Mouse (Mus musculus): ENCODE measurements around the gene Cntnap2. TPM values are rescaled to one million over a fixed set of nuclear protein-coding genes. Genes with fewer than 3 reads are reported as not detected.

Gene Cntnap2
- total and polyA plus RNA-seq, 2 experiments, result not detected

GRCm38 (mm10) chr6:45455424-45455823 is 396.3 kb downstream of the Cntnap2 start:
- Histone ChIP-seq H3K36me3 (ENCODE audit: control insufficient read depth, insufficient read depth, low read length) (no peaks in the 10 kb centered on the region), H3K27ac (replicated peaks; ENCODE audit: insufficient read depth, low read depth, low read length) (no peak overlapping the region), H3K79me2 (ENCODE audit: control insufficient read depth, insufficient read depth, low read length) (no peaks in the 10 kb centered on the region), H3K4me1 (ENCODE audit: control insufficient read depth, insufficient read depth, low read length) (no peaks in the 10 kb centered on the region), H3K9ac (ENCODE audit: low read depth, low read length) (no peak overlapping the region), H3K4me3 (ENCODE audit: insufficient read depth, low read depth, low read length) (no peak overlapping the region), H3K27me3 (ENCODE audit: control insufficient read depth, insufficient read depth, low read length) (no peaks in the 10 kb centered on the region)
- DNase-seq (ENCODE audit: extremely low read depth, low read depth, low spot score), result no peak
- TF ChIP-seq POLR2A (IDR thresholded peaks at IDR 0.05; ENCODE audit: extremely low read depth, insufficient read depth, low read length) (no peak), CTCF (IDR thresholded peaks at IDR 0.05; ENCODE audit: low read depth, low read length) (no peak)
- 86% methylated on average over 1 of the region's 1 CpGs for WGBS

GRCm38 (mm10) chr6:45518221-45518620 is 459.1 kb downstream of the Cntnap2 start:
- no peak overlapping the region for H3K9ac ChIP-seq (ENCODE audit: low read depth, low read length)
- DNase-seq (ENCODE audit: extremely low read depth, low read depth, low spot score), result no peak
- TF ChIP-seq POLR2A (IDR thresholded peaks at IDR 0.05; ENCODE audit: extremely low read depth, insufficient read depth, low read length) (no peak), CTCF (IDR thresholded peaks at IDR 0.05; ENCODE audit: low read depth, low read length) (no peak)
- no peaks in the 10 kb centered on the region for H3K79me2 ChIP-seq (ENCODE audit: control insufficient read depth, insufficient read depth, low read length)
- H3K27ac ChIP-seq (replicated peaks; ENCODE audit: insufficient read depth, low read depth, low read length), result no peak overlapping the region
- 71% methylated on average over 3 of the region's 3 CpGs for WGBS
- H3K4me1 ChIP-seq (ENCODE audit: control insufficient read depth, insufficient read depth, low read length), result no peaks in the 10 kb centered on the region
- no peaks in the 10 kb centered on the region for H3K36me3 ChIP-seq (ENCODE audit: control insufficient read depth, insufficient read depth, low read length)
- H3K27me3 ChIP-seq (ENCODE audit: control insufficient read depth, insufficient read depth, low read length), result no peaks in the 10 kb centered on the region
- no peak overlapping the region for H3K4me3 ChIP-seq (ENCODE audit: insufficient read depth, low read depth, low read length)

GRCm38 (mm10) chr6:45536999-45537398 is 477.8 kb downstream of the Cntnap2 start:
- Histone ChIP-seq H3K36me3 (ENCODE audit: control insufficient read depth, insufficient read depth, low read length) (no peaks in the 10 kb centered on the region), H3K27ac (replicated peaks; ENCODE audit: insufficient read depth, low read depth, low read length) (no peak overlapping the region), H3K27me3 (ENCODE audit: control insufficient read depth, insufficient read depth, low read length) (no peaks in the 10 kb centered on the region), H3K9ac (ENCODE audit: low read depth, low read length) (no peak overlapping the region), H3K4me1 (ENCODE audit: control insufficient read depth, insufficient read depth, low read length) (no peaks in the 10 kb centered on the region), H3K79me2 (ENCODE audit: control insufficient read depth, insufficient read depth, low read length) (no peaks in the 10 kb centered on the region), H3K4me3 (ENCODE audit: insufficient read depth, low read depth, low read length) (no peak overlapping the region)
- DNase-seq (ENCODE audit: extremely low read depth, low read depth, low spot score), result no peak
- TF ChIP-seq CTCF (IDR thresholded peaks at IDR 0.05; ENCODE audit: low read depth, low read length) (no peak), POLR2A (IDR thresholded peaks at IDR 0.05; ENCODE audit: extremely low read depth, insufficient read depth, low read length) (no peak)
- 73% methylated on average over 2 of the region's 2 CpGs for WGBS

- no peak for DNase-seq (ENCODE audit: extremely low read depth, low read depth, low spot score)
- H3K9ac ChIP-seq (ENCODE audit: low read depth, low read length), result no peak overlapping the region
- H3K27ac ChIP-seq (replicated peaks; ENCODE audit: insufficient read depth, low read depth, low read length), result no peak overlapping the region
- no peaks in the 10 kb centered on the region for H3K27me3 ChIP-seq (ENCODE audit: control insufficient read depth, insufficient read depth, low read length)
- no peaks in the 10 kb centered on the region for H3K79me2 ChIP-seq (ENCODE audit: control insufficient read depth, insufficient read depth, low read length)
- H3K4me1 ChIP-seq (ENCODE audit: control insufficient read depth, insufficient read depth, low read length), result no peaks in the 10 kb centered on the region
- WGBS, result 83% methylated on average over 7 of the region's 7 CpGs
- H3K4me3 ChIP-seq (ENCODE audit: insufficient read depth, low read depth, low read length), result no peak overlapping the region
- H3K36me3 ChIP-seq (ENCODE audit: control insufficient read depth, insufficient read depth, low read length), result no peaks in the 10 kb centered on the region
- TF ChIP-seq POLR2A (IDR thresholded peaks at IDR 0.05; ENCODE audit: extremely low read depth, insufficient read depth, low read length), result no peak
- TF ChIP-seq CTCF (IDR thresholded peaks at IDR 0.05; ENCODE audit: low read depth, low read length), result no peak
These were observed 485.2 kb downstream of the Cntnap2 start for GRCm38 (mm10) chr6:45544319-45544875.

- 57% methylated on average over 1 of the region's 1 CpGs for WGBS
- H3K36me3 ChIP-seq (ENCODE audit: control insufficient read depth, insufficient read depth, low read length), result no peaks in the 10 kb centered on the region
These were observed 500.6 kb downstream of the Cntnap2 start for GRCm38 (mm10) chr6:45559724-45560123.

GRCm38 (mm10) chr6:45584467-45585094 is 525.4 kb downstream of the Cntnap2 start:
- no peak for DNase-seq (ENCODE audit: extremely low read depth, low read depth, low spot score)
- H3K36me3 ChIP-seq (ENCODE audit: control insufficient read depth, insufficient read depth, low read length), result no peaks in the 10 kb centered on the region
- WGBS, result 74% methylated on average over 6 of the region's 6 CpGs
- H3K9ac ChIP-seq (ENCODE audit: low read depth, low read length), result no peak overlapping the region
- H3K27me3 ChIP-seq (ENCODE audit: control insufficient read depth, insufficient read depth, low read length), result no peaks in the 10 kb centered on the region
- no peak overlapping the region for H3K27ac ChIP-seq (replicated peaks; ENCODE audit: insufficient read depth, low read depth, low read length)
- no peaks in the 10 kb centered on the region for H3K4me1 ChIP-seq (ENCODE audit: control insufficient read depth, insufficient read depth, low read length)
- TF ChIP-seq CTCF (IDR thresholded peaks at IDR 0.05; ENCODE audit: low read depth, low read length) (no peak), POLR2A (IDR thresholded peaks at IDR 0.05; ENCODE audit: extremely low read depth, insufficient read depth, low read length) (no peak)
- no peak overlapping the region for H3K4me3 ChIP-seq (ENCODE audit: insufficient read depth, low read depth, low read length)
- H3K79me2 ChIP-seq (ENCODE audit: control insufficient read depth, insufficient read depth, low read length), result no peaks in the 10 kb centered on the region

More at GRCm38 (mm10) chr6:45559724-45560123, 500.6 kb downstream of the Cntnap2 start:
- no peak overlapping the region for H3K27ac ChIP-seq (replicated peaks; ENCODE audit: insufficient read depth, low read depth, low read length)
- no peaks in the 10 kb centered on the region for H3K27me3 ChIP-seq (ENCODE audit: control insufficient read depth, insufficient read depth, low read length)
- TF ChIP-seq CTCF (IDR thresholded peaks at IDR 0.05; ENCODE audit: low read depth, low read length) (no peak), POLR2A (IDR thresholded peaks at IDR 0.05; ENCODE audit: extremely low read depth, insufficient read depth, low read length) (no peak)
- H3K9ac ChIP-seq (ENCODE audit: low read depth, low read length), result no peak overlapping the region
- H3K79me2 ChIP-seq (ENCODE audit: control insufficient read depth, insufficient read depth, low read length), result no peaks in the 10 kb centered on the region
- H3K4me3 ChIP-seq (ENCODE audit: insufficient read depth, low read depth, low read length), result no peak overlapping the region
- DNase-seq (ENCODE audit: extremely low read depth, low read depth, low spot score), result no peak
- no peaks in the 10 kb centered on the region for H3K4me1 ChIP-seq (ENCODE audit: control insufficient read depth, insufficient read depth, low read length)

All from liver, adult 2 months (tissue).